Mouse (Mus musculus): ENCODE results near the gene Cep290. TPM values are rescaled to one million over a fixed set of nuclear protein-coding genes. Genes with fewer than 3 reads are reported as not detected.

Gene Cep290
- total and polyA plus RNA-seq, 3 experiments = 0.30 TPM; not detected in 2

DNA sequence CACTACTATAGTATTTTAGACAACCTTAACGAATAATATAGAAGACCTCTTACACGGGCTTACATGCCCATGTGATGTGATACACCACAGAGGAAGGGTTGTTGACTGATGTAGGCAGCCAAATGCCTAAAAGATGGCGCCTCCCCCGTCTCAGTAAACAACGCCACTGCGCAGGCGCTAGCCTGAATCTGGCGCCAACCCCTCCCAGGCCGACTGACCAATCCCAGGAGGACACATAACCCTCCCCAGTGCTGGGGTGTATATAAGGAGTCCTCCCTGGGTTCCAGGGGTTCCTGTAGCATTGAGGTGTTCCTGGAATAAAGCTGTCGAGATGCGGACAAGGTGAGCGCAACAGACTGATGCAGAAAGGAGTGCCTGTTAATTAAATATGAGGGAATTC is 132.7 kb downstream of the Cep290 start:
- Histone ChIP-seq H3K27ac (ENCODE audit: insufficient read depth, low read depth) (no peak overlapping the region), H3K9ac (ENCODE audit: insufficient read depth, low read depth) (no peak overlapping the region), H3K36me3 (replicated peaks in 1 of 2; ENCODE audit: control insufficient read depth in 1 of 2, insufficient read depth in 1 of 2, low read length in 1 of 2) (no peaks in the 10 kb centered on the region), H3K4me3 (replicated peaks in 1 of 3; ENCODE audit: low read depth in 2 of 3, low read length in 2 of 3, poor library complexity in 1 of 3) (no peak overlapping the region), H3K4me2 (ENCODE audit: insufficient read depth, low read depth, poor library complexity, severe bottlenecking) (no peak overlapping the region), H3K79me2 (replicated peaks; ENCODE audit: control insufficient read depth, extremely low read depth, insufficient read depth, poor library complexity, severe bottlenecking) (no peaks in the 10 kb centered on the region), H3K27me3 (replicated peaks) (no peaks in the 10 kb centered on the region), H3K4me1 (ENCODE audit: control insufficient read depth in 1 of 2, insufficient read depth in 2 of 2) (no peaks in the 10 kb centered on the region), H3K9me3 (replicated peaks; ENCODE audit: low read length) (peaks cover 34% of the 10 kb centered on the region)
- TF ChIP-seq ZKSCAN1 (IDR thresholded peaks at IDR 0.05; ENCODE audit: borderline replicate concordance, low read depth, low read length) (no peak), ZC3H11A (IDR thresholded peaks at IDR 0.05; ENCODE audit: low read depth, low read length) (no peak), IRF4 (IDR thresholded peaks at IDR 0.05; ENCODE audit: low read depth, low read length) (no peak), JUN (IDR thresholded peaks at IDR 0.05; ENCODE audit: insufficient read depth, low read depth, low read length) (no peak), ETS1 (conservative IDR thresholded peaks at IDR 0.05; ENCODE audit: low read depth, low read length) (no peak), KAT2A (IDR thresholded peaks at IDR 0.05; ENCODE audit: insufficient replicate concordance, low read length) (no peak), HCFC1 (IDR thresholded peaks at IDR 0.05; ENCODE audit: low read depth, low read length) (no peak), NELFE (IDR thresholded peaks at IDR 0.05; ENCODE audit: low read depth, low read length) (no peak), RCOR1 (conservative IDR thresholded peaks at IDR 0.05; ENCODE audit: low read depth, low read length) (no peak), CHD2 (IDR thresholded peaks at IDR 0.05; ENCODE audit: low read length) (no peak), GABPA (IDR thresholded peaks at IDR 0.05; ENCODE audit: insufficient replicate concordance, low read depth, low read length) (no peak), MAFK (IDR thresholded peaks at IDR 0.05; ENCODE audit: insufficient replicate concordance, low read length) (no peak), TBP (conservative IDR thresholded peaks at IDR 0.05; ENCODE audit: low read depth, low read length) (no peak), EP300 (IDR thresholded peaks at IDR 0.05; ENCODE audit: low read length) (no peak), MXI1 (IDR thresholded peaks at IDR 0.05; ENCODE audit: low read depth, low read length) (no peak), MAZ (IDR thresholded peaks at IDR 0.05; ENCODE audit: low read depth, low read length) (no peak), USF1 (IDR thresholded peaks at IDR 0.05; ENCODE audit: low read depth, low read length) (no peak), CTCF (conservative IDR thresholded peaks at IDR 0.05 in 1 of 2, IDR thresholded peaks at IDR 0.05 in 1 of 2; ENCODE audit: low read depth in 2 of 2, low read length in 2 of 2) (no peak)
- in situ Hi-C loops (cut with MboI; ENCODE audit: low pct_ligation_motif_present, low pct_unique_long_range_greater_than_20kb, low sequenced_read_pairs) = no loop called here
- dilution Hi-C loops (cut with MboI; ENCODE audit: extremely low pct_ligation_motif_present, extremely low pct_unique_long_range_greater_than_20kb, low sequenced_read_pairs) = no loop called here
- DNase-seq (ENCODE audit: extremely low read depth) = no peak

DNA sequence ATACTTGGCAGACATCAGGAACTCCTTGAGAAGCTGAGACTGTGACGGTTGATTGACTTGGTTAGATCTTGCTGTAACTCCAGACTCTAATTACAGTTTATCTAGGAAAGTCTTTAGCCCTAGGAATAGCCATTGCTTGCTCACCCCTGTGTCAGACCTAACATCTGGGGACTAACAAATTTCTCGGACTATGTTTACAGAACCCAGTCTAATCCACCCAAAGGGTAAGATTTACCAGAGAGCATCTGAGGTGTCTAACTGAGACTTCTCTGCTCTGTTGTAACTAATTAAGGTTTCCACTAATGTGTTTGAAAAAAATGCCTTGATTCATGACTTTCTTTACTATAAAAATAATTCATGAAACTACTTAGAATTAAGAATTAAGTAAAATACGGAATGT is 135.1 kb downstream of the Cep290 start:
- dilution Hi-C loops (cut with MboI; ENCODE audit: extremely low pct_ligation_motif_present, extremely low pct_unique_long_range_greater_than_20kb, low sequenced_read_pairs) (no loop called here), in situ Hi-C loops (cut with MboI; ENCODE audit: low pct_ligation_motif_present, low pct_unique_long_range_greater_than_20kb, low sequenced_read_pairs) (no loop called here)
- Histone ChIP-seq H3K4me3 (replicated peaks in 1 of 3; ENCODE audit: low read depth in 2 of 3, low read length in 2 of 3, poor library complexity in 1 of 3) (no peak overlapping the region), H3K27ac (ENCODE audit: insufficient read depth, low read depth) (no peak overlapping the region), H3K79me2 (replicated peaks; ENCODE audit: control insufficient read depth, extremely low read depth, insufficient read depth, poor library complexity, severe bottlenecking) (no peaks in the 10 kb centered on the region), H3K4me1 (ENCODE audit: control insufficient read depth in 1 of 2, insufficient read depth in 2 of 2) (no peaks in the 10 kb centered on the region), H3K9ac (ENCODE audit: insufficient read depth, low read depth) (no peak overlapping the region), H3K36me3 (replicated peaks in 1 of 2; ENCODE audit: control insufficient read depth in 1 of 2, insufficient read depth in 1 of 2, low read length in 1 of 2) (no peaks in the 10 kb centered on the region), H3K9me3 (replicated peaks; ENCODE audit: low read length) (peaks cover 36% of the 10 kb centered on the region), H3K4me2 (ENCODE audit: insufficient read depth, low read depth, poor library complexity, severe bottlenecking) (no peak overlapping the region), H3K27me3 (replicated peaks) (no peaks in the 10 kb centered on the region)
- no peak for TF ChIP-seq MXI1 (IDR thresholded peaks at IDR 0.05; ENCODE audit: low read depth, low read length)
- no peak for TF ChIP-seq TCF12 (IDR thresholded peaks at IDR 0.05; ENCODE audit: low read depth, low read length)
- no peak for TF ChIP-seq E2F4 (IDR thresholded peaks at IDR 0.05; ENCODE audit: insufficient replicate concordance, low read depth, low read length)
- TF ChIP-seq RAD21 (IDR thresholded peaks at IDR 0.05; ENCODE audit: low read depth, low read length) = no peak
- no peak for TF ChIP-seq ZMIZ1 (IDR thresholded peaks at IDR 0.05; ENCODE audit: low read depth, low read length)
- no peak for TF ChIP-seq USF2 (conservative IDR thresholded peaks at IDR 0.05; ENCODE audit: low read depth, low read length)
- no peak for TF ChIP-seq JUN (IDR thresholded peaks at IDR 0.05; ENCODE audit: insufficient read depth, low read depth, low read length)
- TF ChIP-seq HCFC1 (IDR thresholded peaks at IDR 0.05; ENCODE audit: low read depth, low read length) = no peak
- DNase-seq (ENCODE audit: extremely low read depth) = no peak
